Mouse (Mus musculus) midbrain, embryonic 15.5 days (tissue): Measurements from ENCODE around the gene Hils1. TPM values are rescaled to one million over a fixed set of nuclear protein-coding genes. Genes with fewer than 3 reads are reported as not detected.

Source experiments
- ATAC-seq: fragments of 200-750 bp; cut with Nextera tagmentation; replicated peaks from 2 replicates; pipeline ENCODE4 v1.8.0; 2017; ENCODE audit warnings: moderate TSS enrichment
- H3K27ac ChIP-seq: fragments of 300-500 bp; sonication (generic); 2 replicates; pipeline ENCODE4 v1.5.1; 2015; ENCODE audit warnings: mild to moderate bottlenecking, inconsistent platforms
- H3K27me3 ChIP-seq: fragments of 300-500 bp; sonication (generic); replicated peaks from 2 replicates; pipeline ENCODE4 v1.6.1; 2015; ENCODE audit warnings: inconsistent platforms
- H3K36me3 ChIP-seq: fragments of 300-500 bp; sonication (generic); replicated peaks from 2 replicates; pipeline ENCODE4 v1.6.1; 2015; ENCODE audit warnings: inconsistent platforms
- H3K4me1 ChIP-seq: fragments of 300-500 bp; sonication (generic); 2 replicates; pipeline ENCODE4 v1.6.1; 2015; ENCODE audit warnings: inconsistent platforms
- H3K4me2 ChIP-seq: fragments of 300-500 bp; sonication (generic); 2 replicates; pipeline ENCODE4 v1.6.1; 2015; ENCODE audit warnings: inconsistent platforms, mild to moderate bottlenecking, moderate library complexity
- H3K4me3 ChIP-seq: fragments of 300-500 bp; sonication (generic); 2 replicates; pipeline ENCODE4 v1.5.1; 2015; ENCODE audit warnings: mild to moderate bottlenecking, inconsistent platforms
- H3K9ac ChIP-seq: fragments of 300-500 bp; sonication (generic); 2 replicates; pipeline ENCODE4 v1.6.1; 2015; ENCODE audit warnings: mild to moderate bottlenecking, inconsistent platforms
- H3K9me3 ChIP-seq: fragments of 300-500 bp; sonication (generic); 2 replicates; pipeline ENCODE4 v1.6.1; 2016; ENCODE audit warnings: inconsistent platforms
- WGBS: fragments of 180-500 bp; shearing (Covaris S2); methylation state at CpG from one replicate; pipeline ENCODE4 v1.1.7; 2015; ENCODE audit warnings: mixed read lengths; 5-methylcytosine and 5-hydroxymethylcytosine counted together
- polyA plus RNA-seq: library from polyadenylated mRNA; unstranded; fragments of >200 nt; fragmentation: Nextera tagmentation; extraction: Ambion mirVana; gene quantifications from 2 replicates; pipeline ENCODE4 v1.2.1, GENCODE M21; 2015

The Hils1 gene
- polyA plus RNA-seq, 1 experiment from 2014 or later = not detected

DNA sequence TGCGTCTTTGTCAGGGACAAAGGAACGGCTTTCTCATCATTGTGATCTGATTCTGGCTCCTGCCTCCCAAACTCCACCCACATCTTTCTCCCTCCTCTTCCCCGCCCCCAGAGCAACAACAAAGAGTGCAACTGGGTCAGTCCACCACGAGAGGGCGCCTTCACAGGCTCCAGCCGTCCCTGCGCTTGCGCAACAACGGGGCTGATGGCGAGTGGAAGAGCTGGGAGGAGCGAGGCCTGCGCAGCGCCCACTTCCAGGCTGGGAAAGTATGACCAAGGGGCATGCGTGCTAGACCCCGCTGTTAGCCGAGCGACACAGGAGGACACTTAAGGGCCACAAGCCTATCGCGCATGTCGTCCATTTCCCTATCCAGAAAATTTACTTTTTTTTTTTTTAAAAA lies 11.6 kb downstream of the Hils1 start:
- Histone ChIP-seq H3K4me3 (peak overlapping the region; percentile 24), H3K9me3 (no peaks in the 10 kb centered on the region), H3K4me1 (peaks cover 22% of the 10 kb centered on the region), H3K4me2 (peak overlapping the region; percentile 49), H3K27ac (peak overlapping the region; percentile 91), H3K27me3 (no peaks in the 10 kb centered on the region), H3K36me3 (no peaks in the 10 kb centered on the region), H3K9ac (peak overlapping the region; percentile 36)
- peak; percentile 97 for ATAC-seq
- under 1% methylated on average over 20 of the region's 20 CpGs for WGBS

GRCm38 (mm10) chr11:94979462-94980179 lies 12.2 kb downstream of the Hils1 start:
- WGBS = 77% methylated on average over 11 of the region's 11 CpGs
- Histone ChIP-seq H3K9ac (no peak overlapping the region), H3K4me3 (peak overlapping the region; percentile 24), H3K27ac (peak overlapping the region; percentile 91), H3K27me3 (no peaks in the 10 kb centered on the region), H3K4me1 (peaks cover 22% of the 10 kb centered on the region), H3K36me3 (no peaks in the 10 kb centered on the region), H3K4me2 (peak overlapping the region; percentile 49), H3K9me3 (no peaks in the 10 kb centered on the region)
- peak; percentile 34 for ATAC-seq

DNA sequence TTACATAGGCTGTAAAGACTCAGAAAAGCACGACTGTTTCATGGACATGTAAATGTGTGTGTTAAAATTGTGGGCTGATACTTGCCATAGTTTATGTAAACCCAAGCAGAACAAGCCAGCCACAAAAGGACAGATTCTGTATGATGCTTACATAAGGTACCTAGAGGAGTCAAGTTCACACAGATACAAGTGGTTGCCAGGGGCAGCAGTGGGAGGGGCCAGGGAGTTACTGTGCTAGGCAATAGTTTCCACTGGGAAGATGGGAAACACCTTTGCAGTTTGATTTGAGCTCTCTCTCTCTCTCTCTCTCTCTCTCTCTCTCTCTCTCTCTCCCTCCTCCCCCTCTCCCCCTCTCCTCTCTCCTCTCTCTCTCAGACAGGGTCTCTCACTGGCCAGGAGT lies 17.7 kb downstream of the Hils1 start:
- WGBS = 60% methylated on average over 1 of the region's 1 CpGs
- no peaks in the 10 kb centered on the region for H3K36me3 ChIP-seq
- H3K4me2 ChIP-seq = no peak overlapping the region

GRCm38 (mm10) chr11:94985822-94986221 lies 18.4 kb downstream of the Hils1 start:
- Histone ChIP-seq H3K36me3 (no peaks in the 10 kb centered on the region), H3K9ac (no peak overlapping the region), H3K4me1 (peaks cover 29% of the 10 kb centered on the region), H3K27ac (no peak overlapping the region), H3K4me2 (no peak overlapping the region), H3K27me3 (no peaks in the 10 kb centered on the region), H3K4me3 (no peak overlapping the region), H3K9me3 (no peaks in the 10 kb centered on the region)
- 74% methylated on average over 5 of the region's 5 CpGs for WGBS
- no peak for ATAC-seq

More for the DNA sequence above, 17.7 kb downstream of the Hils1 start:
- Histone ChIP-seq H3K9me3 (no peaks in the 10 kb centered on the region), H3K9ac (no peak overlapping the region), H3K27me3 (no peaks in the 10 kb centered on the region), H3K4me3 (no peak overlapping the region), H3K27ac (no peak overlapping the region), H3K4me1 (peaks cover 24% of the 10 kb centered on the region)
- no peak for ATAC-seq

GRCm38 (mm10) chr11:94986435-94986834 lies 19.0 kb downstream of the Hils1 start:
- no peaks in the 10 kb centered on the region for H3K36me3 ChIP-seq
- 51% methylated on average over 2 of the region's 2 CpGs for WGBS
- H3K27me3 ChIP-seq = no peaks in the 10 kb centered on the region
- H3K27ac ChIP-seq = no peak overlapping the region
- peaks cover 29% of the 10 kb centered on the region for H3K4me1 ChIP-seq
- no peak overlapping the region for H3K4me2 ChIP-seq
- no peak for ATAC-seq
- H3K4me3 ChIP-seq = no peak overlapping the region
- H3K9ac ChIP-seq = no peak overlapping the region
- no peaks in the 10 kb centered on the region for H3K9me3 ChIP-seq

DNA sequence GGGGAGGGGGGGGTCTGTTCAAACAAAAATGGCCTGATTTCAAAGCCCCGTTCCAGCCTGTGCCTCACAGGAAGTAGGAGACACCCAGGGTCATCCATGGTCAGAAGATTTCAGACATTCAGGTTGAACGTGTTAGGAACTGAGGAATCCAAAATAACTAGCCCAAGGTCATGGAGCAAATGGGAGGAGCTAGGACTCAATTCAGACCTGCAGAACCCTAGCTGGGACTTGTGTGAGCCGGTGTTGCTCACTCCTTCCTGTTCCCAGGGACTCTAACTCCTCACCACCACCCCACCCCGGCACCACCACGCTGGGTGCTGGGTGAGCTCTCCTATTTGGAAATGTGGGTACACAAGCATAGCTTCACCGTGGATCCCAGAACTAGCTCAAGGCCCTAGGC lies 19.9 kb downstream of the Hils1 start:
- WGBS = 34% methylated on average over 6 of the region's 6 CpGs
- no peak overlapping the region for H3K4me2 ChIP-seq
- no peak for ATAC-seq
- H3K36me3 ChIP-seq = no peaks in the 10 kb centered on the region
- peaks cover 29% of the 10 kb centered on the region for H3K4me1 ChIP-seq
- H3K9ac ChIP-seq = no peak overlapping the region
- H3K27me3 ChIP-seq = no peaks in the 10 kb centered on the region
- H3K9me3 ChIP-seq = no peaks in the 10 kb centered on the region
- H3K27ac ChIP-seq = no peak overlapping the region
- no peak overlapping the region for H3K4me3 ChIP-seq

- H3K4me3 ChIP-seq = no peak overlapping the region
- H3K4me1 ChIP-seq = peaks cover 32% of the 10 kb centered on the region
- H3K9me3 ChIP-seq = no peaks in the 10 kb centered on the region
- H3K9ac ChIP-seq = no peak overlapping the region
- WGBS = 85% methylated on average over 8 of the region's 8 CpGs
- H3K36me3 ChIP-seq = no peaks in the 10 kb centered on the region
- H3K27ac ChIP-seq = no peak overlapping the region
- no peak for ATAC-seq
- H3K27me3 ChIP-seq = no peaks in the 10 kb centered on the region
- no peak overlapping the region for H3K4me2 ChIP-seq
These were observed 20.5 kb downstream of the Hils1 start for GRCm38 (mm10) chr11:94987851-94988250.

- Histone ChIP-seq H3K4me3 (peak overlapping the region; percentile 97), H3K27me3 (no peaks in the 10 kb centered on the region), H3K9ac (peak overlapping the region; percentile 68), H3K27ac (peak overlapping the region; percentile 96), H3K9me3 (no peaks in the 10 kb centered on the region), H3K4me2 (peak overlapping the region; percentile 98), H3K36me3 (no peaks in the 10 kb centered on the region), H3K4me1 (peaks cover 43% of the 10 kb centered on the region)
- ATAC-seq = no peak
- 20% methylated on average over 10 of the region's 10 CpGs for WGBS
These were observed 21.6 kb downstream of the Hils1 start for GRCm38 (mm10) chr11:94988780-94989561.

DNA sequence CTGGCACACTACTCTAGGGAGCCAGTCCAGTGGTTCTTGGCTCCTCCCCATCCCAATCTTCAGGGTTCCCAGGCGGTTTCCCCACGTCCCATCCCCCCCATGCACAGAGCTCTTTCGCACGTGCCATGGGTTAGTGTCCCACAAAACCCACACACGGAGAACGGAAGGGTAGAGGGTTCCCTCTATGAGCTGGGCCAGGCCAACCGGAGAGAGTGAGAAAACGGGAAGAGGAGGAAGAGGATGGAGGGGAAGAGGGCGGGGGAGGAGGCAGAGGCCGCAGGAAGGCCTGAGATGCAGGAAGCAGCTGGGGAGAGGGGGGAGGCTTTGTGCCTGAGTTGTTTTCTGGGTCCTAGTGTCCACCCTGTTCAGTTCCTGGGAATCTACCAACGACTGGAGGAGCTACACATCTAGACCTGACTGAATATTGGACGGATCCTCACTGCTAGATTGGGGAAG lies 22.2 kb downstream of the Hils1 start:
- peak; percentile 59 for ATAC-seq
- H3K4me1 ChIP-seq = peaks cover 50% of the 10 kb centered on the region
- no peaks in the 10 kb centered on the region for H3K9me3 ChIP-seq
- H3K4me3 ChIP-seq = peak overlapping the region; percentile 97
- WGBS = under 1% methylated on average over 12 of the region's 12 CpGs
- peak overlapping the region; percentile 98 for H3K4me2 ChIP-seq
- H3K27ac ChIP-seq = peak overlapping the region; percentile 96
- H3K36me3 ChIP-seq = no peaks in the 10 kb centered on the region
- H3K27me3 ChIP-seq = no peaks in the 10 kb centered on the region
- peak overlapping the region; percentile 68 for H3K9ac ChIP-seq

- Histone ChIP-seq H3K4me2 (peak overlapping the region; percentile 98), H3K27me3 (no peaks in the 10 kb centered on the region), H3K27ac (peak overlapping the region; percentile 96), H3K9ac (peak overlapping the region; percentile 98), H3K4me3 (peak overlapping the region; percentile 97), H3K9me3 (no peaks in the 10 kb centered on the region), H3K36me3 (no peaks in the 10 kb centered on the region), H3K4me1 (peaks cover 56% of the 10 kb centered on the region)
- WGBS = 40% methylated on average over 6 of the region's 6 CpGs
- no peak for ATAC-seq
These were observed 22.8 kb downstream of the Hils1 start for GRCm38 (mm10) chr11:94990102-94990748.

DNA sequence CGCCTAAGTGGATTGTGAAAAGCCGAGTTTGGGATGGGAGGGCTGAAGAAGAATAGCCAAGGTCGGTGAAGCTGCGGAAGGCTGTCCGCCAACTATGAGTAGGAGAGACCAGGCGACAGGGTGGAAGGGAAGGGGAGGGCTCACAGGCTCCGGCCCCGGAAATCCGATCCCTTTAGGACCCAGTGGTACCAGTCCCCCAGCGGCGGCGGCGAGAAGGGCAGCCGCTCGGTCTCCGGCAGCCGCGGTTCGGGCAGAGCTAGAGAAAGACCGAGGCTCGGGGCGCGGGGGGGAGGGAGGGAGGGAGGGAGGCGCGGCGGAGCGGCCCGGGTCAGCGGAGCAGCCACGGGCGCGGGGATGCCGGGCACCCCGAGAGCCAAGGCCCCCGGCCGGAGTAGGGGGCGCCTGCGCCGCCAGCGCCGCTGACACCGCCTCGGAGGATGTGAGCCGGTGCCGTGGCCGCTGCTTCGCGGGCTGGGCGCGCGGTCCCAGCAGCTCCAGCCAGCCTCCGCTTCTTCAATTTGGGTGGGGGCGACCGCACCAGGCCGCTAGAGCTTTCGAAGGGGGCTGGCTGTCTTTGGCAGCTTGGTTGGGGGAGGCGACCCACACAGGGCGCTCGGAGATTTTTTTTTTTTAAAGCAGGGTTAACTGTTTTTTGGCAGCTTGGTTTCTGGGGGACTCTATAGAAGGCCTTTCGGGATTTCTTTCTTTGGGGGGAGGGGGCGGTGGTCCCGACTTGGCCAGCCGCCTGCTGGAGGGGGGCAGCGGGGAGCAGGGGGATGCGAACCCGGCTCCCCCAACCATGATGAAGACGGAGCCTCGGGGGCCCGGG lies 23.6 kb downstream of the Hils1 start, which contains the start of gene Ppp1r9b:
Gene Ppp1r9b (plus strand): TSS at position 287 of the 829 bp plus-strand sequence.
- H3K9me3 ChIP-seq = no peaks in the 10 kb centered on the region
- H3K27ac ChIP-seq = peak within 1 kb of the TSS; percentile 96
- H3K27me3 ChIP-seq = no peaks in the 10 kb centered on the region
- peak; percentile 81 for ATAC-seq
- WGBS = under 1% methylated on average over 61 of the region's 69 CpGs
- H3K4me2 ChIP-seq = peak within 1 kb of the TSS; percentile 98
- H3K4me3 ChIP-seq = peak within 1 kb of the TSS; percentile 97
- H3K36me3 ChIP-seq = no peaks in the 10 kb centered on the region
- H3K9ac ChIP-seq = peak within 1 kb of the TSS; percentile 98
- H3K4me1 ChIP-seq = peaks cover 63% of the 10 kb centered on the region
